Mouse (Mus musculus): ENCODE results near the gene Pak6. TPM values are rescaled to one million over a fixed set of nuclear protein-coding genes. Genes with fewer than 3 reads are reported as not detected.

Pak6 gene
- 0.53 and 0.80 TPM in 2 replicates for polyA plus RNA-seq (2012; ENCODE audit: low replicate concordance)

DNA sequence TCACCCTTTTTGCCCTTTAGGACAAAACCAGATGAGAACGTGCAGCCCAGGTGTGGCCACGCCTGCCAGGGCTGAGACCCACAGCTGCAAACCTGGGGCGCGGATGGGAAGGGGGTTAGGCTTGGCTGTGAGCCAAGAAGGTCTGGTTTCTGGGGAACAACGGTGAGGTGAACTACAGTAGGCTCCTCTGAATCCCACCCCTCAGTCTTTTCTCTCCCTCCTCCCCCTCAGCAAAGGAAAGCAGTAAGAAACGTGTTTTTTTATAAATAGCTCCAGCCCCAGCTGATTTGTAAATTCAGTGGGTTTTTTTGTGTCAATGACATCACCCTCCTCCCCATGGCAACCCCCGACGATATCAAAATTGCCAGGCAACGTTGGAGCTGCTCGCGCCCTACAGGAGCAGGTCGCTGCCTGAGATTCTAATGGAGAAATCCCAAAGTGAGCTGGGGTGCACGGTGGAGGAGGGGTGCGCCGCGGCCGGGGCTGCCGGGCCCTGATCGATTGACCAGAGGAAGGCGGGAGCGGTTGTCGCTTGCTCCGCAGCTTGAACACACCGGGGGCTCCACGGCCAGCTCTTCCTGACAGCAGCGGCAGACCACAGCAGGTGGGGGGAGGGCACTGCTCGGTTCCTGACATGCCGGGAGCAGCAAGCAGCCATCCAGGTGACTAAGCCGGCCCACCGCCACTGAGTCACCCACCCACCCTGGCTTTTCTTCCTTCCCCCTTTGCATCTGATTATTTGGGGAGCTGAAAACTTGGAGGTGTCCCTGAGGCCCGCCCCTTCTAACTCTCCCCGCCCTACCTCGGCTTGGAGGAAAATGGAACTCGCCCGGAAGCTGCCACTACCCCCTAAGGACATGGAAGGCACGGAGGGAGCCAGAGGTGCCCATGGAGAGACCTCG, at the start of gene Pak6:
Gene Pak6, plus strand, starts transcription at position 402 of the 902 bp plus-strand sequence.

GRCm38 (mm10) chr2:118703913-118704730, 41.0 kb downstream of the Pak6 start, which contains the start of gene Ankrd63:
Gene Ankrd63, minus strand, starts transcription at chr2:118703963.

GRCm38 (mm10) chr2:118728337-118728736, 65.2 kb downstream of the Pak6 start, which contains the start of gene Plcb2:
Gene Plcb2, minus strand, starts transcription at chr2:118728438.

GRCm38 (mm10) chr2:118745232-118745884, 82.3 kb downstream of the Pak6 start, which contains the start of gene Inafm2:
Gene Inafm2, plus strand, starts transcription at chr2:118745758.

Other genes starting within 250 kb of the Pak6 start
- 6.2 and 83.2 TPM in 2 replicates for gene Srp14, start 183.6 kb upstream of the Pak6 start, polyA plus RNA-seq (2012; ENCODE audit: low replicate concordance)
- gene Bmf, start 113.6 kb upstream of the Pak6 start, polyA plus RNA-seq (2012; ENCODE audit: low replicate concordance): 112 and 168 TPM in 2 replicates
- gene Bub1b, start 65.1 kb upstream of the Pak6 start, polyA plus RNA-seq (2012; ENCODE audit: low replicate concordance): 2.6 and 4.6 TPM in 2 replicates
- gene Ankrd63, start 40.7 kb downstream of the Pak6 start, polyA plus RNA-seq (2012; ENCODE audit: low replicate concordance): 0.07 and 0.10 TPM in 2 replicates
- gene Plcb2, start 65.1 kb downstream of the Pak6 start, polyA plus RNA-seq (2012; ENCODE audit: low replicate concordance): 45.0 and 105 TPM in 2 replicates
- 28.6 and 74.0 TPM in 2 replicates for gene Inafm2, start 82.5 kb downstream of the Pak6 start, polyA plus RNA-seq (2012; ENCODE audit: low replicate concordance)
- gene Ccdc9b, start 99.4 kb downstream of the Pak6 start, polyA plus RNA-seq (2012; ENCODE audit: low replicate concordance): 0.24 and 0.42 TPM in 2 replicates
- gene Phgr1, start 109.5 kb downstream of the Pak6 start, polyA plus RNA-seq (2012; ENCODE audit: low replicate concordance): not detected in 2 replicates
- 0.05 and 0.15 TPM in 2 replicates for gene Disp2, start 116.4 kb downstream of the Pak6 start, polyA plus RNA-seq (2012; ENCODE audit: low replicate concordance)
- gene Knstrn, start 150.7 kb downstream of the Pak6 start, polyA plus RNA-seq (2012; ENCODE audit: low replicate concordance): 27.4 and 56.6 TPM in 2 replicates
- gene Ivd, start 198.7 kb downstream of the Pak6 start, polyA plus RNA-seq (2012; ENCODE audit: low replicate concordance): 3.8 and 16.8 TPM in 2 replicates
- gene Bahd1, start 237.1 kb downstream of the Pak6 start, polyA plus RNA-seq (2012; ENCODE audit: low replicate concordance): 71.3 and 106 TPM in 2 replicates

Data from hematopoietic multipotent progenitor cell, adult 10-12 weeks (in vitro differentiated cells).